Mouse (Mus musculus): ENCODE data around the gene Panx3. TPM values are rescaled to one million over a fixed set of nuclear protein-coding genes. Genes with fewer than 3 reads are reported as not detected.

The Panx3 gene
- polyA plus RNA-seq, 1 experiment from 2014 or later = not detected

DNA sequence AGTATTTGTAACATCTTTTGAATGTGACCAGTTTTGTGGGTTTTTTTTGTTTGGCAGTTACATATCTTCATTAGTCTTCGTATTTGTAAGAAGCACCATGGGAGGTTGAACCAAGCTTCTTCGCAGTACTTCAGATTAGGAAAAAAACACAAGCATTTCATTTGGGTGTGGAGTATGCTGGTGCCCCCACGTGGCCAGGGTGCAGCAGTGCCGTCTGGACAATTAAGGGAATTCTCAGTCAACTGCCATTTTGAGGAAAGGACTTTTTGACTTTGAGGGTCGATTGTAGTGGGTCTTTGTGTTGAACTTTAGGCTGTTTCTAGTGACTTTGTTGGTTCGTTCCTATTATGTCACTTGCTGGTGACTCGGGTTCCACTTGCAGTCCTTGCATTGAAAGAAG is 32.7 kb downstream of the Panx3 start:
- no peak overlapping the region for H3K4me3 ChIP-seq (ENCODE audit: low read depth, low read length)
- H3K27ac ChIP-seq (ENCODE audit: low read depth) = no peak overlapping the region
- DNase-seq (peak; percentile 78), ATAC-seq (ENCODE audit: insufficient read depth) (peak; percentile 38; the same call in 1 of the 2 replicates)
- H3K4me2 ChIP-seq = no peak overlapping the region
- no peaks in the 10 kb centered on the region for H3K9me3 ChIP-seq (ENCODE audit: low read depth, low read length)
- 16% methylated on average over 7 of the region's 7 CpGs for WGBS
- no peak overlapping the region for H3K9ac ChIP-seq
- TF ChIP-seq CTCF (IDR thresholded peaks at IDR 0.05; ENCODE audit: low read depth) = peak; percentile 80
- no peaks in the 10 kb centered on the region for H3K36me3 ChIP-seq (ENCODE audit: insufficient read depth)
- H3K27me3 ChIP-seq (ENCODE audit: insufficient read depth, low read length) = no peaks in the 10 kb centered on the region
- no peaks in the 10 kb centered on the region for H3K4me1 ChIP-seq (ENCODE audit: insufficient read depth)

- Histone ChIP-seq H3K4me2 (no peak overlapping the region), H3K9ac (no peak overlapping the region), H3K36me3 (ENCODE audit: insufficient read depth) (no peaks in the 10 kb centered on the region), H3K27me3 (ENCODE audit: insufficient read depth, low read length) (no peaks in the 10 kb centered on the region), H3K4me1 (ENCODE audit: insufficient read depth) (no peaks in the 10 kb centered on the region), H3K27ac (ENCODE audit: low read depth) (no peak overlapping the region), H3K9me3 (ENCODE audit: low read depth, low read length) (no peaks in the 10 kb centered on the region), H3K4me3 (ENCODE audit: low read depth, low read length) (no peak overlapping the region)
- WGBS = 87% methylated on average over 3 of the region's 3 CpGs
- no peak for TF ChIP-seq CTCF (IDR thresholded peaks at IDR 0.05; ENCODE audit: low read depth)
- DNase-seq (no peak), ATAC-seq (ENCODE audit: insufficient read depth) (no peak)
These were observed 34.8 kb downstream of the Panx3 start for GRCm38 (mm10) chr9:37634269-37634668.

DNA sequence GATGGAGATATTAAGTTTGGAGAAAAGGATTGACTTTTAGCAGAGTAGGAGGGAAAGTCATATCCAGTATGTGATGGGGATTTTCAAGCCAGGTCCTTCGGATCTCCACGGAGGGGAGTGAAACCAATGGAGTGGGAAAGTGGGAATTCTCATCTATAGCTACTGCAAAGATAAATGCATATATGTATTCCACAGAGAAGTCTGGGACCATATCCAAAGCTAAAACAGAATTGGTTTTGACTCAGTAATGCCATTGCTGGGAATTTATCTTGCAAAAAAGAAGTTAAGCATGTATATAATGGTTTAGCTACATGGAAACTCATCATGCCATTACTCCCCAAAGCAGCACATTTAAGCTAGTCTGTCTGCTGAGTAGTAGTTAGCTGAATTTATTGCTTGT is 36.7 kb downstream of the Panx3 start:
- Histone ChIP-seq H3K27me3 (ENCODE audit: insufficient read depth, low read length) (no peaks in the 10 kb centered on the region), H3K4me1 (ENCODE audit: insufficient read depth) (no peaks in the 10 kb centered on the region), H3K9me3 (ENCODE audit: low read depth, low read length) (no peaks in the 10 kb centered on the region), H3K4me3 (ENCODE audit: low read depth, low read length) (no peak overlapping the region), H3K27ac (ENCODE audit: low read depth) (no peak overlapping the region), H3K36me3 (ENCODE audit: insufficient read depth) (no peaks in the 10 kb centered on the region), H3K9ac (no peak overlapping the region), H3K4me2 (no peak overlapping the region)
- 78% methylated on average over 2 of the region's 2 CpGs for WGBS
- no peak for TF ChIP-seq CTCF (IDR thresholded peaks at IDR 0.05; ENCODE audit: low read depth)
- ATAC-seq (ENCODE audit: insufficient read depth) = no peak
- no peak for DNase-seq

DNA sequence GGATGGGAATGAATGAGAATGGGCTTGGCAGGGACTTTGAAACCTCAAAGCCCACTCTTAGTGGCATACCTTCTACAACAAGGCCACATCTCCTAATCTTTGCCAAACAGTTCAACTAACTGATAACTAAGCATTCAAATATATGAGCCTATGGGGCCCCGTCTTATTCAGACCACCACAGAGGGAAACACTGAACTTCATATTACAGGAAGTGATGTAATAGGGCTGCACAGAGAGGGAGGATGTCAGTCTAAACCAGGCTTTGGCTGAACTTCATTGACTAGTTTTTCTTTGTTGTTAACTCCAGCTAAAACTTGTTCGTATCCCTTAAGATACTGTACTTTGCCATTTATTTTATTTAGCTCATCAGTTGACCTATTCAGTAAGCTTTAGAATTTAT is 39.1 kb downstream of the Panx3 start:
- Histone ChIP-seq H3K27me3 (ENCODE audit: insufficient read depth, low read length) (no peaks in the 10 kb centered on the region), H3K36me3 (ENCODE audit: insufficient read depth) (no peaks in the 10 kb centered on the region), H3K27ac (ENCODE audit: low read depth) (no peak overlapping the region), H3K4me3 (ENCODE audit: low read depth, low read length) (no peak overlapping the region), H3K4me1 (ENCODE audit: insufficient read depth) (no peaks in the 10 kb centered on the region), H3K4me2 (no peak overlapping the region), H3K9me3 (ENCODE audit: low read depth, low read length) (no peaks in the 10 kb centered on the region), H3K9ac (no peak overlapping the region)
- DNase-seq = no peak
- 72% methylated on average over 2 of the region's 2 CpGs for WGBS
- TF ChIP-seq CTCF (IDR thresholded peaks at IDR 0.05; ENCODE audit: low read depth) = no peak
- ATAC-seq (ENCODE audit: insufficient read depth) = no peak

DNA sequence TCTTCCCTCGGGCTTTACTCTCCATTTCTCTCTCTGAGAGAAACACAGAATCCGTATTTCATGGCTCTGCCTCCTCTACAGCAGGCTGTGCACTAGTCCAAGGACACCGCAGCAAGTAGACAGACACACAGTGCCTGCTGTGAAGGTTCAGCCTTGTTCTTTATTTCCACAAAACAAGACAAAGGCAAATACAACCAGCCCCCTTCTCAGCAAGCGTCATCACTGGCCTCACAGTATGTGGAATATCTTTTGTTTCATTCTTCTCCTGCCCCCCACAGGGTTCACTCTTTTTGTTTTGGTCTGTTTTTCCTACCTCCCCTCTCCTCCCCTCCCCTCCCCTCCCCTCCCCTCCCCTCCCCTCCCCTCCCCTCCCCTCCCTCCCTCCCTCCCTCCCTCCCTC is 40.5 kb downstream of the Panx3 start:
- Histone ChIP-seq H3K27ac (ENCODE audit: low read depth) (no peak overlapping the region), H3K36me3 (ENCODE audit: insufficient read depth) (no peaks in the 10 kb centered on the region), H3K9ac (no peak overlapping the region), H3K27me3 (ENCODE audit: insufficient read depth, low read length) (no peaks in the 10 kb centered on the region), H3K4me3 (ENCODE audit: low read depth, low read length) (no peak overlapping the region), H3K4me1 (ENCODE audit: insufficient read depth) (no peaks in the 10 kb centered on the region), H3K9me3 (ENCODE audit: low read depth, low read length) (no peaks in the 10 kb centered on the region), H3K4me2 (no peak overlapping the region)
- ATAC-seq (ENCODE audit: insufficient read depth) (no peak), DNase-seq (no peak)
- TF ChIP-seq CTCF (IDR thresholded peaks at IDR 0.05; ENCODE audit: low read depth) = no peak
- 75% methylated on average over 4 of the region's 4 CpGs for WGBS

DNA sequence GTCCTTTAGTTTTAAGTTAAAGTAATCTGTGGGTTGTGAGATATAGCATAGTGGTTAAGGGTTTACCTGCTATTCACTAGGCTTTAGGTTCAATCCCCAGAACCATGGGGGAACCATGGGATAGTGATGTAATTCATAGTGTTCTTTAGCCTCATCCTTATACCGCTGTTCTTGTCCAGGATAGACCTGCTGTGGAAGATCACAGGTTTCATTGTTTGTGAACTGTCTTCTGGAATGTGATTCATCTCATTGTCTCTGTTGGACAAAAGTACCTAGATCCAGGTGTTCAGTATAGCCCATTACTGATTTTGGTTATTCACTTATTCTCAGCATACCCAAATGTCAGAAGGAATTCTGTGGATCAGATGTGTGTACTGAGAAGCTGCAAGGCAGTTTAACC is 41.8 kb downstream of the Panx3 start:
- H3K4me3 ChIP-seq (ENCODE audit: low read depth, low read length) = no peak overlapping the region
- no peaks in the 10 kb centered on the region for H3K4me1 ChIP-seq (ENCODE audit: insufficient read depth)
- H3K27me3 ChIP-seq (ENCODE audit: insufficient read depth, low read length) = no peaks in the 10 kb centered on the region
- no peak overlapping the region for H3K27ac ChIP-seq (ENCODE audit: low read depth)
- TF ChIP-seq CTCF (IDR thresholded peaks at IDR 0.05; ENCODE audit: low read depth) = no peak
- no peak overlapping the region for H3K9ac ChIP-seq
- WGBS = 96% methylated on average over 1 of the region's 1 CpGs
- no peaks in the 10 kb centered on the region for H3K9me3 ChIP-seq (ENCODE audit: low read depth, low read length)
- ATAC-seq (ENCODE audit: insufficient read depth) = no peak
- H3K36me3 ChIP-seq (ENCODE audit: insufficient read depth) = no peaks in the 10 kb centered on the region
- no peak for DNase-seq
- no peak overlapping the region for H3K4me2 ChIP-seq

DNA sequence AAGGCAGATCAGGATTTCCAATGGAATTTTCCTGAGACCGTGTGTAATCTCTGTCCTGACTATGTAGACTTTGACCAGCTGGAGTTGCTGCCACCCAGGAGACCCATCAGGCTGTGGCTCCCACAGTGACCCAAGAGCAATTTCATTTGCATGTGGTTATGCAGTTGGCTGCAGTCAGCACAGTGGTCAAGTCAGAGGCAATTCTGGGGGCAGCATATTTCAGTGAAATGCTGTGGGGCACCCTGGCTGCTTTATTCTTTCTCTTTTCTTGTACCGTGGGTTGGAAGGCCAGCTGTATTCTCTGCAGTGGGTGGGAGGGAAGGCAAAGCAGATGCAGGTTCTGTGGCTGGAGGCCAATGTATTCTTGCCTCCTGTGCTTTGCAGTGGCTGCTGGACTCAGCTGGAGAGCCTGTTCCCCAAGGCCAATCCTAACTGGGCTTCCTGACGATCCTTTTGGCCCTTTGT is 42.9 kb downstream of the Panx3 start:
- Histone ChIP-seq H3K4me3 (ENCODE audit: low read depth, low read length) (no peak overlapping the region), H3K4me1 (ENCODE audit: insufficient read depth) (no peaks in the 10 kb centered on the region), H3K27me3 (ENCODE audit: insufficient read depth, low read length) (no peaks in the 10 kb centered on the region), H3K36me3 (ENCODE audit: insufficient read depth) (no peaks in the 10 kb centered on the region), H3K9me3 (ENCODE audit: low read depth, low read length) (no peaks in the 10 kb centered on the region), H3K4me2 (no peak overlapping the region), H3K27ac (ENCODE audit: low read depth) (no peak overlapping the region), H3K9ac (no peak overlapping the region)
- 20% methylated on average over 3 of the region's 3 CpGs for WGBS
- ATAC-seq (ENCODE audit: insufficient read depth) (no peak; the same call in 1 of the 2 replicates), DNase-seq (no peak)
- TF ChIP-seq CTCF (IDR thresholded peaks at IDR 0.05; ENCODE audit: low read depth) = no peak

GRCm38 (mm10) chr9:37625641-37626040 is 43.4 kb downstream of the Panx3 start:
- WGBS = 32% methylated on average over 7 of the region's 7 CpGs
- H3K9ac ChIP-seq = no peak overlapping the region
- no peaks in the 10 kb centered on the region for H3K27me3 ChIP-seq (ENCODE audit: insufficient read depth, low read length)
- DNase-seq = peak; percentile 18
- H3K36me3 ChIP-seq (ENCODE audit: insufficient read depth) = no peaks in the 10 kb centered on the region
- H3K4me3 ChIP-seq (ENCODE audit: low read depth, low read length) = no peak overlapping the region
- H3K9me3 ChIP-seq (ENCODE audit: low read depth, low read length) = no peaks in the 10 kb centered on the region
- H3K4me2 ChIP-seq = no peak overlapping the region
- TF ChIP-seq CTCF (IDR thresholded peaks at IDR 0.05; ENCODE audit: low read depth) = no peak
- no peaks in the 10 kb centered on the region for H3K4me1 ChIP-seq (ENCODE audit: insufficient read depth)
- H3K27ac ChIP-seq (ENCODE audit: low read depth) = no peak overlapping the region
- ATAC-seq (ENCODE audit: insufficient read depth) = no peak
